In the genomic region with DNA sequence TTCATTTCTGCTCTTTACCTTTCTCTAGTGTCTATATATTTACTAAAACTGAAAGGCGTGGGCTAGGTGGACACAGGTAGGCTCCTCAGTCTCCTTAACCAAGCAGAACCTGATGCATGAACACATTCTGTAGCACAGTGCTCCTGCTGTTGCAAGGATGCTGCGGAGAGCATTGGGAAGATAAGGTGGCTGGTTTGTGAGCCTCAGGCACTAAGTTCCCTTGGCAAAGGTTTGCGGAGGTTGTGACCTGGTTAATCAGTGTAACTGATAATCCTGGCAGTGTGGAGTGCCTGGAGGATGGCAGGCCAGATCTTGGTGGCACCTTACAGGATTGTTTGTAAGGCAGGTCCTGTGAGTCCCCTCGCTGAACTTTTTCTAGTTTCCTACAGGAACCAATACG, we compare ENCODE assay signal across 12 mouse cellular contexts. TPM values are rescaled to one million over a fixed set of nuclear protein-coding genes. Genes with fewer than 3 reads are reported as not detected.
DNase-seq lines count a peak whose midpoint lies in the region; ATAC-seq lines count a peak whose summit lies in the region.
"Had no signal": no experiment of that assay in that cellular context is flagged by ENCODE, and none has a peak within 500 bp of the region (broad histone marks: within the 10 kb centered on the region; RNA-seq: fewer than 3 reads in every experiment).

No protein-coding gene starts in this region.

- H3K9me3 ChIP-seq in hindbrain, embryonic 11.5 days (ENCODE audit: control insufficient read depth, low read length): no peaks in the 10 kb centered on the region
- no peaks in the 10 kb centered on the region for H3K9me3 ChIP-seq in midbrain, embryonic 14.5 days (ENCODE audit: control insufficient read depth, low read length)
- H3K9me3 ChIP-seq: lung, embryonic 15.5 days had no signal

- no peak overlapping the region for H3K4me2 ChIP-seq in hindbrain, embryonic 11.5 days (replicated peaks; ENCODE audit: low read depth, low read length)
- H3K4me2 ChIP-seq in midbrain, embryonic 14.5 days (ENCODE audit: low read length): peak overlapping the region; percentile 80

- H3K27me3 ChIP-seq in hindbrain, embryonic 11.5 days (ENCODE audit: control insufficient read depth, insufficient read depth, low read length): peaks cover 25% of the 10 kb centered on the region
- H3K27me3 ChIP-seq in midbrain, embryonic 14.5 days (ENCODE audit: control insufficient read depth, insufficient read depth, low read length): peaks cover 13% of the 10 kb centered on the region; the same call in 1 of the 2 replicates

- no peak overlapping the region for H3K4me3 ChIP-seq in hindbrain, embryonic 11.5 days (ENCODE audit: low read depth, low read length)
- peak overlapping the region; percentile 49 for H3K4me3 ChIP-seq in midbrain, embryonic 14.5 days (replicated peaks; ENCODE audit: low read depth, low read length)

- WGBS in hindbrain, embryonic 11.5 days: 5% methylated on average over 5 of the region's 5 CpGs
- WGBS in midbrain, embryonic 14.5 days: 8% methylated on average over 5 of the region's 5 CpGs

- DNase-seq in brain, adult 2 months (ENCODE audit: low read depth, low spot score): peak; percentile 51
- peak; percentile 15 to 22 for DNase-seq in cerebellum, postnatal 10 days
- DNase-seq in hindbrain, embryonic 11.5 days (ENCODE audit: low spot score): peak; percentile 20
- peak; percentile 27 for DNase-seq in midbrain, embryonic 14.5 days
- DNase-seq in spleen, adult 12 weeks (ENCODE audit: low spot score): no peak
- DNase-seq in frontal cortex, postnatal 10 days (ENCODE audit: low spot score in 2 of 2): no peak
- DNase-seq: heart, postnatal 10 days; spleen, adult 18-20 months had no signal

- H3K27ac ChIP-seq in hindbrain, embryonic 11.5 days (ENCODE audit: low read depth, low read length): no peak overlapping the region
- H3K27ac ChIP-seq in midbrain, embryonic 14.5 days (replicated peaks; ENCODE audit: low read depth, low read length): no peak overlapping the region
- H3K27ac ChIP-seq: kidney, postnatal 0 days; lung, embryonic 15.5 days had no signal

- no peaks in the 10 kb centered on the region for H3K36me3 ChIP-seq in hindbrain, embryonic 11.5 days (ENCODE audit: control insufficient read depth, insufficient read depth, low read length)
- no peaks in the 10 kb centered on the region for H3K36me3 ChIP-seq in midbrain, embryonic 14.5 days (ENCODE audit: control insufficient read depth, insufficient read depth, low read length)
- H3K36me3 ChIP-seq: lung, embryonic 15.5 days had no signal

- no peak for ATAC-seq in hindbrain, embryonic 11.5 days (ENCODE audit: low FRiP score)
- ATAC-seq in midbrain, embryonic 14.5 days (ENCODE audit: low FRiP score, low TSS enrichment): no peak
- no peak for ATAC-seq in megakaryocyte, adult 5-6 weeks (ENCODE audit: poor library complexity, severe bottlenecking)

- H3K9ac ChIP-seq in hindbrain, embryonic 11.5 days (ENCODE audit: low read depth, low read length): no peak overlapping the region
- H3K9ac ChIP-seq in midbrain, embryonic 14.5 days (replicated peaks; ENCODE audit: low read length): peak overlapping the region; percentile 34; the same call in 1 of the 2 replicates
- H3K9ac ChIP-seq: lung, embryonic 15.5 days had no signal

- no peaks in the 10 kb centered on the region for H3K4me1 ChIP-seq in hindbrain, embryonic 11.5 days (replicated peaks; ENCODE audit: control insufficient read depth, insufficient read depth, low read length)
- H3K4me1 ChIP-seq in midbrain, embryonic 14.5 days (ENCODE audit: control insufficient read depth, insufficient read depth, low read length): no peaks in the 10 kb centered on the region

RNA-seq across cellular contexts. Expression of gene Cntn4, which starts 1.3 kb away (rescaled TPM):
- 0.84 and 1.7 TPM in 2 replicates for polyA plus RNA-seq in hindbrain, embryonic 11.5 days (2014; fragmentation: Nextera tagmentation; extraction: Ambion mirVana)
- 22.3 and 29.8 TPM in 2 replicates for polyA plus RNA-seq in midbrain, embryonic 14.5 days (2014; fragmentation: Nextera tagmentation; extraction: Ambion mirVana)
- total RNA-seq in megakaryocyte, adult 5-6 weeks (2015): not detected in 2 replicates
- not detected in 2 replicates for total RNA-seq in megakaryocyte, adult 5-6 weeks (2017)
- total RNA-seq: gastrocnemius, adult 18-20 months had no signal

Comparison
In these comparisons a context has a peak if more than half of its experiments do, and no peak if none do; other contexts are left out.
1. DNase-seq: peak in brain, adult 2 months (single experiment), cerebellum, postnatal 10 days (2 of 2), hindbrain, embryonic 11.5 days (single experiment) and midbrain, embryonic 14.5 days (single experiment); none in spleen, adult 12 weeks (single experiment) and frontal cortex, postnatal 10 days (0 of 2).